Mouse (Mus musculus): Measurements from ENCODE around the gene Smndc1. TPM values are rescaled to one million over a fixed set of nuclear protein-coding genes. Genes with fewer than 3 reads are reported as not detected.
"Not testable (repeated sequence)": the region's sequence is repeated elsewhere in the genome, so short reads cannot be mapped to it uniquely, and the experiment has no call there.

The Smndc1 gene
- total RNA-seq, 1 experiment from 2014 or later, result 45.9 TPM

- no peak for ATAC-seq (replicated peaks; ENCODE audit: low read depth, poor library complexity, severe bottlenecking)
Observed at GRCm38 (mm10) chr19:53413617-53414380, 23.4 kb upstream of the Smndc1 start.

GRCm38 (mm10) chr19:53412149-53412848 lies 21.9 kb upstream of the Smndc1 start:
- ATAC-seq (replicated peaks; ENCODE audit: low read depth, poor library complexity, severe bottlenecking), result no peak

DNA sequence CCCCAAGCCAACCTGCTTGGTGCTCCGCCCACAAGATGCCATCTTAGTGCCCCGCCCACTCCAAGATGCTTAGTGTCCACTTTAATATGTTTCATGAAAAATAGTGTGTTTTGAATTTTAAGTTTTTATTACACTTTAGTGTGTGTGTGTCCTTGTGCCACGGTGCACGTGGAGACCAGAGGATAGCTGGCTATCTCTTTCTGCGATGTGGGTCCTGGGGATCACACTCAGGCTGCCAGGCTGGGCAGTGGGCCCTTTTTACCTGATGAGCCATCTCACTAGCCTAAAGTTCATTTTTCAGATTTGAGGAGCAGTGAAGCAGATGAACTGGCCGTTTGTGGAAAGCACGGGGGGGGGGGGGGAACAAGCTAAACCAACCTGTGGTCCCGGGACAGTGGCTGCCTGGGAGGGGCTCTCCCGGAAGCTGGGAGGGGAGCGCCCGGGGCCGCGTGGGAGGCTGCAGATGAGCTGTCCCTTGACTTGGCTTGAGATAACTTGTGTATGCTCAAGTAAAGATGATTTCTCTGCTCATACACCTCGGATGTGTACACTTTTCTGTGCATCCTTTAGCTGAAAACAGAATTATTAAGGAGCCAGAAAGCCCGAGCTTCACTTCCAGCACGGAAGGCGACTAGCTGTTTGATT lies 19.4 kb upstream of the Smndc1 start:
- no peak for ATAC-seq (replicated peaks; ENCODE audit: low read depth, poor library complexity, severe bottlenecking)

DNA sequence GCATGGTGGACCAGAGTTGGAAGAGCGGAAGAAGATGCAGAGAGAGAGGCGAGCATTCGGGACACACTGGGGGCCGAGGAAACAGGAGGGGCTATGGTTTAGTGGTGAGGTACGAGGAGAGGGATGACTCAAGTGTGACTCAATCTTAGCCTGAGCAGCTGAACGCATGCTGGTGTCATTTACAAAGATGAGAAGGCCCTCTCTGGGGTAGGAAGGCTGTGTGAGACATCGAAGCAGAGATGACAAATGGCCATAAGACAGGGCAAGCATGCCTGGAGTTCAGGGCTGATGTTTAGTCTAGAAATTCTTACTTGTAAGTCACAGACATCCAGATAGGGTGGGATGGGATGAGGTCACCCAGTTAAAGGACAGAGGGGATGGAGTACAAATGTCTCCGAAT lies 18.0 kb upstream of the Smndc1 start:
- ATAC-seq (replicated peaks; ENCODE audit: low read depth, poor library complexity, severe bottlenecking), result no peak

GRCm38 (mm10) chr19:53407350-53407749 lies 17.0 kb upstream of the Smndc1 start:
- ATAC-seq (replicated peaks; ENCODE audit: low read depth, poor library complexity, severe bottlenecking), result no peak

- ATAC-seq (replicated peaks; ENCODE audit: low read depth, poor library complexity, severe bottlenecking), result no peak; the same call in 1 of the 2 replicates
Observed at GRCm38 (mm10) chr19:53405810-53406209, 15.4 kb upstream of the Smndc1 start.

DNA sequence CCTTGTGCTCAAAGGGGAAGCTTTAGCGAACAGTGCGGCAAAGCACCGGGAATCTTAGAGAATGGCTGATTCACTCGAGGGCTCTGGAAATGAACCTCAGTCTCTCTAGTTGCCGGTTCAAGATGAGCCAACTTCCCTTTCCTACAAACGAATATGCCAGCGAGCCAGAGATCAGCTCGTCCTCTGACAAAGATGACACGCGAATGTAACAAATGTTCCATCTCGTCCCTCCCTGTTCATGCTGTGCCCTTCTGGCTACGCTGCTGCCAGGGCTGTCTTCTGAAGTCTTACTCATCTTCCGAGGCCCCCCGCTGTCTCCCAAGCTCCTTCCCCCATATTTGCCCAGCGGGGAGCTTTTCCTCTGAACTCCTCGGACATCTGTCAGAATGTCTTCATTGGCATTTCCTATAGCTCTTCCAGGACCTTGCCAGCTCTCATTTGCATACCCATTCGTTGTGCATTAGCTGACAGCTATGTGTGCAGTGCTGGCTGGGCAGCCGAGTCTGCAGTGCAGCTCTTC lies 14.5 kb upstream of the Smndc1 start:
- ATAC-seq (replicated peaks; ENCODE audit: low read depth, poor library complexity, severe bottlenecking), result no peak

DNA sequence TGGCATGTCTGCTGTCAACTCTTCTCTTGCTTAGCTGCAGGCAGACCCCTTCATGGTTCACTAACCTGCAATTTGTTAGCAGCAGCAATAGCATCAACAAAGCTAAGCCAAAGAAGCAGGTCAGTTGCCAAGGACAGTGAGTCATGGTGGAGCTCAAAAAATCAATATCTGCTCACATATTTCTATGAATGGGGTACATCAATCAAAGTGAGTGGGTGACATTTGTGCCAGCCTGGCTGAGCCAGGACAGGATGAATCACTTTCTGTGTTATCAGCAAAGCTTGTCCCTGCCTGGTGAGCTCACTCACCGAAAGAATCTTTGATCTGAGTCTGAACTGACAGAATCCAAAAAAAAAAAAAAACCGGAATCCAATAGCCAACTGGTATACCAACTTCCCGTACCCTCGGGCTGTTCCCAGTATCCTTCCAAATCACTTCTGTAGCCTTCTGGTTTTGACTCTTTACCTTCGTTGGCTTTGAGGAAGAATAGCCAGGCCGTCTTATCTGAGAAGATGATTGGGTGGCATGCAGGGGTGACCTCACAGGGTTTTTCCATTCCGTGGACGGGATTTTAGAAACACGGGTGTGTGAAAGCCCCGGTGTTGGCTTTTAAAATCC lies 13.9 kb upstream of the Smndc1 start:
- no peak for ATAC-seq (replicated peaks; ENCODE audit: low read depth, poor library complexity, severe bottlenecking)

- ATAC-seq (replicated peaks; ENCODE audit: low read depth, poor library complexity, severe bottlenecking), result no peak
Observed at GRCm38 (mm10) chr19:53402741-53403432, 12.5 kb upstream of the Smndc1 start.

- ATAC-seq (replicated peaks; ENCODE audit: low read depth, poor library complexity, severe bottlenecking), result no peak
Observed at GRCm38 (mm10) chr19:53400332-53401110, 10.1 kb upstream of the Smndc1 start.

- ATAC-seq (replicated peaks; ENCODE audit: low read depth, poor library complexity, severe bottlenecking), result peak; percentile 70
Observed at GRCm38 (mm10) chr19:53399213-53399612, 8.8 kb upstream of the Smndc1 start.

DNA sequence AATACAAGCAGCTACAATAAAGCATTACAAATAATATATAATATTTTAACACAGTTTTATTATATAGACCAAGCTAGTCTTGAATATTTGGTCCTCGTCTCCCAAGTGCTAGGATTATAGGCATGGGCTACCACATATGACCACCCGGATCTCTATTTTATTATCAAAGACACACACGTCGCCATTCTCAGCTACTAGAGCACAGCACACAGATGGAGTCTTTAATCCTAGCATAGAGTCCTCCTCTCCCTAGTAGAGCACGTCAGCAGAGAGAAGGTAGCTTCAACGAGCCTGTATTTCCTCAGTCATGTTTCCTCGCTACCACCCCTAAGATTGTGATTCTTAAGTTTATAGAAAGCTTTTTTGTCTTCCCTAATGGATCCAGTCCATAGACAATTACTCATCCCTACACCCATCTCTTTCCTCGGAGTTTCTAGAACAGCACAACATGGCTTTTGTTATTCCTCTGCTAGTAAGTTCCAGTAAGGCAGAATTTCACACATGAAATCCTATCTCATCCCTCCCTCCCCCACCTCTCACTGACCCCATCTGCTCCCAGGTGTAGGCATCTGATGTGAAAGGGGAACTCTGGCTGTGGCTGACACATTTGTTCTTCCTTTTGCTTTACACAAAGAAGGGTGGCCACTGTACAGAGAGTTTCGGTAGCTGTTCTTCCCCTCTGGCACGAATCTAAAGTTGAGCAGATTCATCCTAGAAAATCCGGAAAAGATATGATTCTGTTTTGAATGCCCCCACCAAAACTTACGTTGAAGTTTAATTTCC lies 7.3 kb upstream of the Smndc1 start:
- peak; percentile 56; the same call in 1 of the 2 replicates for ATAC-seq (replicated peaks; ENCODE audit: low read depth, poor library complexity, severe bottlenecking)

DNA sequence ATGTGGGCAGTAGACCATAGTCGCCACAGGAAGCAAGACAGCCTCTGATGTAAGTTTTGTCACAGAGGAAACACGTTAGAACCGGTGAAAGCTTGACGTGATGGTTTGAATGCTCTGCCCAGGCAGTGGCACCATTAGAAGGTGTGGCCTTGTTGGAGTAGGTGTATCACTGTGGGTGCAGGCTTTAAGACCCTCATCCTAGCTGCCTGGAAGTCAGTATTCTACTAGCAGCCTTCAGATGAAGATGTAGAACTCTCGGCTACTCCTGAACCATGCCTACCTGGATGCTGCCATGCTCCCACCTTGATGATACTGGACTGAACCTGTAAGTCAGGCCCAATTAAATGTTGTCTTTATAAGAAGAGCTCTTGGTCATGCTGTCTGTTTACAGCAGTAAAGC lies 5.4 kb upstream of the Smndc1 start:
- ATAC-seq (replicated peaks; ENCODE audit: low read depth, poor library complexity, severe bottlenecking), result not testable (repeated sequence)

DNA sequence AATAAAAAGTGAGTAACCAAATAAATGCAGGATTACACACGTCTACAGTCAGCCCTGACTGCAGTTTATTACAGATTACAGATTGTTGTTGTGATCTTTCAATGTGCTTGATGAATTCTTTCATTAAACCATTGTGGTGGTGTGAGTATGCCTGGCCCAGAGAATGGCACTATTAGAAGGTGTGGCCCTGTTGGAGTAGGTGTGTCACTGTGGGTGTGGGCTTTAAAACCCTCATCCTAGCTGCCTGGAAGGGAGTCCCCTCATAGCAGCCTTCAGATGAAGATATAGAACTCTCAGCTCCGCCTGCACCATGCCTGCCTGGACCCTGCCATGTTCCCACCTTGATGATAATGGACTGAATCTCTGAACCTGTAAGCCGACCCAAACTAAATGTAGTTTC lies 4.6 kb upstream of the Smndc1 start:
- ATAC-seq (replicated peaks; ENCODE audit: low read depth, poor library complexity, severe bottlenecking), result not testable (repeated sequence)

- ATAC-seq (replicated peaks; ENCODE audit: low read depth, poor library complexity, severe bottlenecking), result no peak
Observed at GRCm38 (mm10) chr19:53394552-53394951, 4.2 kb upstream of the Smndc1 start.

GRCm38 (mm10) chr19:53393646-53394045 lies 3.3 kb upstream of the Smndc1 start:
- no peak for ATAC-seq (replicated peaks; ENCODE audit: low read depth, poor library complexity, severe bottlenecking)

DNA sequence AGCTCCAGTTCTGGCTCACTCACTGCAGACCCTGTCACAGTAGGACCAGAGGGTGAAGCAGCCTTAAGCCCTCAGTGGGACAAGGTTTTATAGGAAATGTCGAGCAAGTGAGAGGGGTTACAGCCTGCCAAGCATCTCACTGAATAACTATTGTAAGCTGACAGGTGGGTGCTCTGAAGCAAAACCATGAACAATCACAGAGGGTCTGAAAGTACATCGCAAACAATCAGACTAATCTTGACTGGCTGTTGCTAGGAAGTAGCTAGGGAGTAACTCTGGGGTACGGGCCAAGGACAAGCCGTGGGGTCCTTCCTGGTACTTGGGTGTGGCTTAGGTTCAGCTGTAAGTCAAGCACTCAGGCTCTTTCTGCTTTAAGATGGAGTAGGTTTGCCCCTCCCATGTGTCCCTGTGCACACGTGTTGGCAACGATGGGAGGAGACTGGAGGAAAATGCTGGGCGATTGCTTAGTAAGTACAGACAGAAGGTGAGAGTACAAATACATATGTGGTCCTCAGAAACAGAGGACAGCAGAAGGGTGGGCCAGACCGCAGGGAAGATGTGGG lies 2.5 kb upstream of the Smndc1 start:
- ATAC-seq (replicated peaks; ENCODE audit: low read depth, poor library complexity, severe bottlenecking), result no peak

GRCm38 (mm10) chr19:53391787-53392186 lies 1.4 kb upstream of the Smndc1 start:
- ATAC-seq (replicated peaks; ENCODE audit: low read depth, poor library complexity, severe bottlenecking), result no peak
